Mouse (Mus musculus): ENCODE measurements around the gene Inpp4b. TPM values are rescaled to one million over a fixed set of nuclear protein-coding genes. Genes with fewer than 3 reads are reported as not detected.
"Not testable (repeated sequence)": the region's sequence is repeated elsewhere in the genome, so short reads cannot be mapped to it uniquely, and the experiment has no call there.

Inpp4b gene
- polyA plus RNA-seq, 1 experiment from 2014 or later: 6.0 TPM

- H3K9me3 ChIP-seq: no peaks in the 10 kb centered on the region
- no peak overlapping the region for H3K9ac ChIP-seq
- ATAC-seq (ENCODE audit: low FRiP score): no peak; the same call in 1 of the 2 replicates
- 71% methylated on average over 4 of the region's 4 CpGs for WGBS
- no peaks in the 10 kb centered on the region for H3K36me3 ChIP-seq (replicated peaks)
- H3K4me3 ChIP-seq (replicated peaks): no peak overlapping the region
- no peaks in the 10 kb centered on the region for H3K27me3 ChIP-seq
- no peak overlapping the region for H3K4me2 ChIP-seq
- no peak overlapping the region for H3K27ac ChIP-seq
- 0 out of 2 replicates have a peak, but pooled peaks cover 3% of the 10 kb centered on the region for H3K4me1 ChIP-seq
Observed at GRCm38 (mm10) chr8:82004158-82004557, 661.8 kb downstream of the Inpp4b start.

- Histone ChIP-seq H3K4me3 (replicated peaks) (no peak overlapping the region), H3K36me3 (replicated peaks) (no peaks in the 10 kb centered on the region), H3K9me3 (no peaks in the 10 kb centered on the region), H3K4me1 (0 out of 2 replicates have a peak, but pooled peaks cover 3% of the 10 kb centered on the region), H3K9ac (no peak overlapping the region), H3K27ac (no peak overlapping the region), H3K4me2 (no peak overlapping the region), H3K27me3 (no peaks in the 10 kb centered on the region)
- no peak for ATAC-seq (ENCODE audit: low FRiP score)
- 64% methylated on average over 2 of the region's 2 CpGs for WGBS
Observed at GRCm38 (mm10) chr8:82005466-82005865, 663.1 kb downstream of the Inpp4b start.

- Histone ChIP-seq H3K27me3 (no peaks in the 10 kb centered on the region), H3K4me1 (no peaks in the 10 kb centered on the region), H3K9ac (no peak overlapping the region), H3K9me3 (no peaks in the 10 kb centered on the region), H3K4me2 (no peak overlapping the region), H3K27ac (no peak overlapping the region), H3K36me3 (replicated peaks) (no peaks in the 10 kb centered on the region), H3K4me3 (replicated peaks) (no peak overlapping the region)
- WGBS: 63% methylated on average over 5 of the region's 5 CpGs
- ATAC-seq (ENCODE audit: low FRiP score): no peak
Observed at GRCm38 (mm10) chr8:82017792-82018191, 675.4 kb downstream of the Inpp4b start.

GRCm38 (mm10) chr8:82027401-82027800 lies 685.0 kb downstream of the Inpp4b start:
- Histone ChIP-seq H3K9me3 (no peaks in the 10 kb centered on the region), H3K27ac (no peak overlapping the region), H3K4me3 (replicated peaks) (no peak overlapping the region), H3K9ac (no peak overlapping the region), H3K27me3 (no peaks in the 10 kb centered on the region), H3K4me2 (no peak overlapping the region), H3K4me1 (peaks cover 4% of the 10 kb centered on the region; the same call in 1 of the 2 replicates), H3K36me3 (replicated peaks) (no peaks in the 10 kb centered on the region)
- 59% methylated on average over 3 of the region's 3 CpGs for WGBS
- no peak for ATAC-seq (ENCODE audit: low FRiP score)

GRCm38 (mm10) chr8:82028896-82029295 lies 686.5 kb downstream of the Inpp4b start:
- no peak for ATAC-seq (ENCODE audit: low FRiP score)
- Histone ChIP-seq H3K27me3 (no peaks in the 10 kb centered on the region), H3K9me3 (no peaks in the 10 kb centered on the region), H3K27ac (no peak overlapping the region), H3K4me3 (replicated peaks) (no peak overlapping the region), H3K4me2 (no peak overlapping the region), H3K36me3 (replicated peaks) (no peaks in the 10 kb centered on the region), H3K9ac (no peak overlapping the region), H3K4me1 (peaks cover 4% of the 10 kb centered on the region; the same call in 1 of the 2 replicates)
- 23% methylated on average over 1 of the region's 1 CpGs for WGBS

- H3K4me1 ChIP-seq; ATAC-seq (ENCODE audit: low FRiP score); H3K27ac ChIP-seq; H3K4me3 ChIP-seq (replicated peaks); H3K9me3 ChIP-seq; H3K4me2 ChIP-seq; H3K36me3 ChIP-seq (replicated peaks); H3K27me3 ChIP-seq; H3K9ac ChIP-seq: not testable (repeated sequence)
Observed at GRCm38 (mm10) chr8:82032035-82032434, 689.7 kb downstream of the Inpp4b start.

GRCm38 (mm10) chr8:82054030-82054429 lies 711.7 kb downstream of the Inpp4b start:
- H3K36me3 ChIP-seq (replicated peaks): no peaks in the 10 kb centered on the region
- H3K27ac ChIP-seq: no peak overlapping the region
- H3K4me2 ChIP-seq: no peak overlapping the region
- H3K4me3 ChIP-seq (replicated peaks): no peak overlapping the region
- H3K9me3 ChIP-seq: no peaks in the 10 kb centered on the region
- ATAC-seq (ENCODE audit: low FRiP score): no peak
- H3K9ac ChIP-seq: no peak overlapping the region
- WGBS: 74% methylated on average over 3 of the region's 3 CpGs
- no peaks in the 10 kb centered on the region for H3K27me3 ChIP-seq
- no peaks in the 10 kb centered on the region for H3K4me1 ChIP-seq

GRCm38 (mm10) chr8:82067619-82068018 lies 725.3 kb downstream of the Inpp4b start:
- ATAC-seq (ENCODE audit: low FRiP score): no peak
- Histone ChIP-seq H3K4me2 (no peak overlapping the region), H3K9me3 (no peaks in the 10 kb centered on the region), H3K27me3 (no peaks in the 10 kb centered on the region), H3K27ac (no peak overlapping the region), H3K4me1 (no peaks in the 10 kb centered on the region), H3K9ac (no peak overlapping the region), H3K4me3 (replicated peaks) (no peak overlapping the region), H3K36me3 (replicated peaks) (no peaks in the 10 kb centered on the region)
- WGBS: 85% methylated on average over 3 of the region's 3 CpGs

GRCm38 (mm10) chr8:82079267-82079666 lies 736.9 kb downstream of the Inpp4b start:
- H3K4me2 ChIP-seq: no peak overlapping the region
- H3K4me3 ChIP-seq (replicated peaks): no peak overlapping the region
- H3K9me3 ChIP-seq: no peaks in the 10 kb centered on the region
- H3K27ac ChIP-seq: no peak overlapping the region
- no peak overlapping the region for H3K9ac ChIP-seq
- no peaks in the 10 kb centered on the region for H3K36me3 ChIP-seq (replicated peaks)
- H3K27me3 ChIP-seq: no peaks in the 10 kb centered on the region
- no peaks in the 10 kb centered on the region for H3K4me1 ChIP-seq
- no peak for ATAC-seq (ENCODE audit: low FRiP score)

GRCm38 (mm10) chr8:82086631-82087030 lies 744.3 kb downstream of the Inpp4b start:
- not testable (repeated sequence) for H3K4me1 ChIP-seq; ATAC-seq (ENCODE audit: low FRiP score); H3K36me3 ChIP-seq (replicated peaks); H3K9me3 ChIP-seq; H3K4me3 ChIP-seq (replicated peaks); H3K27ac ChIP-seq; H3K4me2 ChIP-seq; H3K9ac ChIP-seq; H3K27me3 ChIP-seq
- WGBS: 97% methylated on average over 7 of the region's 7 CpGs

- Histone ChIP-seq H3K27me3 (no peaks in the 10 kb centered on the region), H3K9me3 (no peaks in the 10 kb centered on the region), H3K36me3 (replicated peaks) (no peaks in the 10 kb centered on the region), H3K9ac (no peak overlapping the region), H3K4me1 (no peaks in the 10 kb centered on the region), H3K4me3 (replicated peaks) (no peak overlapping the region), H3K4me2 (no peak overlapping the region), H3K27ac (no peak overlapping the region)
- ATAC-seq (ENCODE audit: low FRiP score): no peak
- WGBS: 86% methylated on average over 1 of the region's 1 CpGs
Observed at GRCm38 (mm10) chr8:82090901-82091300, 748.5 kb downstream of the Inpp4b start.

- Histone ChIP-seq H3K27ac (no peak overlapping the region), H3K9ac (no peak overlapping the region), H3K4me2 (no peak overlapping the region), H3K27me3 (no peaks in the 10 kb centered on the region), H3K9me3 (no peaks in the 10 kb centered on the region), H3K36me3 (replicated peaks) (no peaks in the 10 kb centered on the region), H3K4me1 (no peaks in the 10 kb centered on the region), H3K4me3 (replicated peaks) (no peak overlapping the region)
- no peak for ATAC-seq (ENCODE audit: low FRiP score)
Observed at GRCm38 (mm10) chr8:82093274-82093673, 750.9 kb downstream of the Inpp4b start.

GRCm38 (mm10) chr8:82104560-82104959 lies 762.2 kb downstream of the Inpp4b start:
- peak; percentile 85; the same call in 1 of the 2 replicates for ATAC-seq (ENCODE audit: low FRiP score)
- Histone ChIP-seq H3K4me2 (no peak overlapping the region), H3K27ac (no peak overlapping the region), H3K9ac (no peak overlapping the region), H3K36me3 (replicated peaks) (no peaks in the 10 kb centered on the region), H3K27me3 (no peaks in the 10 kb centered on the region), H3K9me3 (no peaks in the 10 kb centered on the region), H3K4me3 (replicated peaks) (no peak overlapping the region), H3K4me1 (no peaks in the 10 kb centered on the region)

- no peaks in the 10 kb centered on the region for H3K4me1 ChIP-seq
- H3K27me3 ChIP-seq: no peaks in the 10 kb centered on the region
- H3K9ac ChIP-seq: no peak overlapping the region
- 76% methylated on average over 3 of the region's 3 CpGs for WGBS
- no peak overlapping the region for H3K4me3 ChIP-seq (replicated peaks)
- H3K4me2 ChIP-seq: no peak overlapping the region
- H3K27ac ChIP-seq: no peak overlapping the region
- ATAC-seq (ENCODE audit: low FRiP score): no peak
- H3K9me3 ChIP-seq: no peaks in the 10 kb centered on the region
- no peaks in the 10 kb centered on the region for H3K36me3 ChIP-seq (replicated peaks)
Observed at GRCm38 (mm10) chr8:82106131-82106530, 763.8 kb downstream of the Inpp4b start.
